Mouse (Mus musculus) C2C12 (cell line): ENCODE measurements around the gene Plin2.

ENCODE experiments used
- CEBPB ChIP-seq: IDR thresholded peaks from one replicate; pipeline ENCODE4 v1.6.1; 2011; ENCODE audit warnings: low read depth, mild to moderate bottlenecking, control low read depth, moderate library complexity
- CTCF ChIP-seq: IDR thresholded peaks from one replicate; pipeline ENCODE4 v1.5.1; 2011; ENCODE audit not compliant: control insufficient read depth, insufficient read depth, insufficient read length

DNA sequence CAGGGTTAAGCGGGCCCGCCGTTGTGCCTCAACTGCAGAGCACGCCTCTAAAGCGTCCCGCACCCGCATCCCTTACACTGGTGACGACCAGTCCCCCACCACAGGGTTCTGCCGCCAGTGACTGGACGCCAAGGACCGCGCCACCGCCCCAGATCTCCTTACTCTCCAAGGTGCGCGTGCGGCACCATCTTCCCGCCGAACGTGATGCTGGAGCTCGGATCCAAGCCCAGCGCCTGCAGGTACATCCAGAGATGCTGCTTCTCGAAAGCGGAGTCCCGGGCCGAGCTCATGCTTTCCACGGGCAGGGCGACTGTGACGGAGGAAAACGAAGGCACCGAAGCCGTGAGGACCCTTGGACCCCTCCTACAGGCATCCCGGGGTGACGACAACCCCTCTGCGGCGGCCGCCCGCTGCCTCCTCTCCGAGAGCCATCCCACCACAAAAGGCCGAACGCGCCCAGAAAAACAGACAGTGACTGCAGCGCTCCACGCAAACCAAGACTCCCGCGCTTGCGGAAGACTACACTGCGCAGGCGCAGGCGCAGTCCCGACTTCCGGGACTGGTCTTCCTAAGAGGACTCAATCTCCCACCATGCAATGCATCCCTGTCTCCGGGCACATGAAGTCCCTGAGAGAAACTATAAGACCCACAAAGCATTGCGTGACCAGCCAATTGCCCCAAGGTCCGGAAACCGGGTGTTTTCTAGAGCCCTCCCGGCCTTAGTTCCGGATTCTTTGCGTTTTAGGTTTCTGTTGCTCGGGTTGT, 58.2 kb downstream of the Plin2 start, which contains the start of gene Haus6:
- no peak for TF ChIP-seq CEBPB
- no peak for TF ChIP-seq CTCF
